Mouse (Mus musculus): ENCODE results near the gene Traf3ip2. TPM values are rescaled to one million over a fixed set of nuclear protein-coding genes. Genes with fewer than 3 reads are reported as not detected.

The Traf3ip2 gene
- polyA plus RNA-seq, 1 experiment from 2014 or later, result 9.4 TPM

- H3K4me2 ChIP-seq (ENCODE audit: low read depth), result no peak overlapping the region
- DNase-seq (ENCODE audit: low spot score) (no peak), ATAC-seq (ENCODE audit: insufficient read depth, low FRiP score, low TSS enrichment) (no peak)
- no peaks in the 10 kb centered on the region for H3K36me3 ChIP-seq (ENCODE audit: control insufficient read depth, insufficient read depth, low read length)
- no peaks in the 10 kb centered on the region for H3K27me3 ChIP-seq (ENCODE audit: control insufficient read depth, insufficient read depth, low read length)
- no peak overlapping the region for H3K9ac ChIP-seq (ENCODE audit: low read length)
- H3K27ac ChIP-seq (ENCODE audit: low read depth, low read length), result no peak overlapping the region
- 90% methylated on average over 3 of the region's 3 CpGs for WGBS
- H3K4me3 ChIP-seq (ENCODE audit: low read depth, low read length), result no peak overlapping the region
- H3K4me1 ChIP-seq (ENCODE audit: control insufficient read depth, insufficient read depth, low read length), result peaks cover 3% of the 10 kb centered on the region; the same call in 1 of the 2 replicates
- H3K9me3 ChIP-seq (ENCODE audit: control insufficient read depth, low read length), result 0 out of 2 replicates have a peak, but pooled peaks cover 6% of the 10 kb centered on the region
These were observed 16.9 kb upstream of the Traf3ip2 start for GRCm38 (mm10) chr10:39595862-39596261.

DNA sequence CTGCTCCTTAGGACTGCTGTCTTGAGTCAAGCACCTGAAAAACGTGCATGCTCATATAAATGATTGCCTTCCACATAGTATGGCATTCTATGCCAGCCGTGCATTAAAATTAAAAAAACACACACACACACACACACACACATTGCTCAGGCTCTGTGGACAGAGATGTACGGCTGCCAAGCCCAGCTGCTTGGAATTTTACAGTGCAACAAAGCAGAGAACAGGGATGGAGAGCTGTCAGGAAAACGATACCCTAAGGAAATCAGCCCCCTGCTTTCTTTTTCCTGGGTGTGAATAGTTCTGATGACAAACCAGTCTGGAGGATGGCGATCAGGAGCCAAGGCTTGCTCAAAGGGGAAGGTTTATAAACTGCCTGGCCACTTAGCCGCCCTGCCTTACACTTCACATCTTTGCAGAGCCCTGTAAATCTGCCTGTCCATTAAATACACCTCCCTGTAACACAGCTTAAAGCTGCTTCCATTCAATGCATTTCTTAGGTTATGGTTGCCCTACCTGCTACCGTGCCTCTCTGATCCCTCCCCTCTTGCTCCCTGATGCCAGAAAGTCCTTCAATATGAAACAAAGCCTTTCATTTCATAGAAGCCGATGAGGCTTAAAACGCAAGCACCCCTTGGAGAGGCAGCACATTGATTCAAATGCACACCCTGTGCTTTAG is 15.5 kb upstream of the Traf3ip2 start:
- ATAC-seq (ENCODE audit: insufficient read depth, low FRiP score, low TSS enrichment), result no peak
- Histone ChIP-seq H3K27me3 (ENCODE audit: control insufficient read depth, insufficient read depth, low read length) (no peaks in the 10 kb centered on the region), H3K36me3 (ENCODE audit: control insufficient read depth, insufficient read depth, low read length) (no peaks in the 10 kb centered on the region), H3K9me3 (ENCODE audit: control insufficient read depth, low read length) (0 out of 2 replicates have a peak, but pooled peaks cover 6% of the 10 kb centered on the region), H3K27ac (ENCODE audit: low read depth, low read length) (no peak overlapping the region), H3K4me1 (ENCODE audit: control insufficient read depth, insufficient read depth, low read length) (peaks cover 3% of the 10 kb centered on the region; the same call in 1 of the 2 replicates), H3K4me3 (ENCODE audit: low read depth, low read length) (no peak overlapping the region), H3K9ac (ENCODE audit: low read length) (no peak overlapping the region; the same call in 1 of the 2 replicates), H3K4me2 (ENCODE audit: low read depth) (no peak overlapping the region)
- DNase-seq (ENCODE audit: low spot score), result no peak
- 44% methylated on average over 9 of the region's 9 CpGs for WGBS

- no peak for DNase-seq (ENCODE audit: low spot score)
- WGBS, result 63% methylated on average over 3 of the region's 3 CpGs
- ATAC-seq (ENCODE audit: insufficient read depth, low FRiP score, low TSS enrichment), result no peak
- no peak overlapping the region for H3K4me3 ChIP-seq (ENCODE audit: low read depth, low read length)
- peaks cover 3% of the 10 kb centered on the region; the same call in 1 of the 2 replicates for H3K4me1 ChIP-seq (ENCODE audit: control insufficient read depth, insufficient read depth, low read length)
- no peak overlapping the region for H3K4me2 ChIP-seq (ENCODE audit: low read depth)
- H3K27me3 ChIP-seq (ENCODE audit: control insufficient read depth, insufficient read depth, low read length), result no peaks in the 10 kb centered on the region
- no peak overlapping the region; the same call in 1 of the 2 replicates for H3K9ac ChIP-seq (ENCODE audit: low read length)
- H3K9me3 ChIP-seq (ENCODE audit: control insufficient read depth, low read length), result 0 out of 2 replicates have a peak, but pooled peaks cover 6% of the 10 kb centered on the region
- no peak overlapping the region for H3K27ac ChIP-seq (ENCODE audit: low read depth, low read length)
- no peaks in the 10 kb centered on the region for H3K36me3 ChIP-seq (ENCODE audit: control insufficient read depth, insufficient read depth, low read length)
These were observed 14.9 kb upstream of the Traf3ip2 start for GRCm38 (mm10) chr10:39597792-39598183.

GRCm38 (mm10) chr10:39599601-39600000 is 13.1 kb upstream of the Traf3ip2 start:
- H3K4me1 ChIP-seq (ENCODE audit: control insufficient read depth, insufficient read depth, low read length), result peaks cover 3% of the 10 kb centered on the region; the same call in 1 of the 2 replicates
- WGBS, result 89% methylated on average over 4 of the region's 4 CpGs
- no peak overlapping the region for H3K4me2 ChIP-seq (ENCODE audit: low read depth)

DNA sequence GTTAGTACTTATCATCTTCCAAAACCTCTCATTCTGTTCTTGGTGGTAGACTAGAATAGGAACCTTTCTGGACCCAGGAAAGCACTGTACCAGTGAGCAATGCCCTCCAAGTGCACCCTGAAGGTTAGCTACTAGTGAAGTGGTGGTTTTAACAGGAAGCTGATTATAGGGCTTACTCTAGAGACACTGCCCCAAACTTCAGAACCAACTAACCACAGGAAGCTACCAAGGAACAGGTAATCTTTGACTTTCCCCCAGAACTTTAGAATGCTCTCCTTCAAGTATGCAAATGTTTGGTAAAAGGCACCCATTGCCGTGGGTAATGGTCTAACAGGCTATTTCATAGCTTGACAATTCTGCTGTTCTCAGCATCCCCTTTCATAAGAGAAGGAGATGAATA is 12.6 kb upstream of the Traf3ip2 start:
- Histone ChIP-seq H3K36me3 (ENCODE audit: control insufficient read depth, insufficient read depth, low read length) (no peaks in the 10 kb centered on the region), H3K4me1 (ENCODE audit: control insufficient read depth, insufficient read depth, low read length) (peaks cover 3% of the 10 kb centered on the region; the same call in 1 of the 2 replicates), H3K9me3 (ENCODE audit: control insufficient read depth, low read length) (no peaks in the 10 kb centered on the region), H3K9ac (ENCODE audit: low read length) (no peak overlapping the region), H3K4me3 (ENCODE audit: low read depth, low read length) (no peak overlapping the region), H3K4me2 (ENCODE audit: low read depth) (no peak overlapping the region), H3K27me3 (ENCODE audit: control insufficient read depth, insufficient read depth, low read length) (no peaks in the 10 kb centered on the region), H3K27ac (ENCODE audit: low read depth, low read length) (no peak overlapping the region)
- DNase-seq (ENCODE audit: low spot score) (no peak), ATAC-seq (ENCODE audit: insufficient read depth, low FRiP score, low TSS enrichment) (no peak)
- 67% methylated on average over 1 of the region's 1 CpGs for WGBS

More at GRCm38 (mm10) chr10:39599601-39600000, 13.1 kb upstream of the Traf3ip2 start:
- Histone ChIP-seq H3K9me3 (ENCODE audit: control insufficient read depth, low read length) (no peaks in the 10 kb centered on the region), H3K27me3 (ENCODE audit: control insufficient read depth, insufficient read depth, low read length) (no peaks in the 10 kb centered on the region), H3K4me3 (ENCODE audit: low read depth, low read length) (no peak overlapping the region), H3K27ac (ENCODE audit: low read depth, low read length) (no peak overlapping the region), H3K36me3 (ENCODE audit: control insufficient read depth, insufficient read depth, low read length) (no peaks in the 10 kb centered on the region), H3K9ac (ENCODE audit: low read length) (no peak overlapping the region)
- ATAC-seq (ENCODE audit: insufficient read depth, low FRiP score, low TSS enrichment), result no peak
- no peak for DNase-seq (ENCODE audit: low spot score)

GRCm38 (mm10) chr10:39601068-39601467 is 11.7 kb upstream of the Traf3ip2 start:
- Histone ChIP-seq H3K27ac (ENCODE audit: low read depth, low read length) (no peak overlapping the region), H3K27me3 (ENCODE audit: control insufficient read depth, insufficient read depth, low read length) (no peaks in the 10 kb centered on the region), H3K4me2 (ENCODE audit: low read depth) (no peak overlapping the region), H3K9me3 (ENCODE audit: control insufficient read depth, low read length) (no peaks in the 10 kb centered on the region), H3K4me1 (ENCODE audit: control insufficient read depth, insufficient read depth, low read length) (peaks cover 3% of the 10 kb centered on the region; the same call in 1 of the 2 replicates), H3K36me3 (ENCODE audit: control insufficient read depth, insufficient read depth, low read length) (no peaks in the 10 kb centered on the region), H3K9ac (ENCODE audit: low read length) (no peak overlapping the region), H3K4me3 (ENCODE audit: low read depth, low read length) (no peak overlapping the region)
- WGBS, result 88% methylated on average over 5 of the region's 5 CpGs
- ATAC-seq (ENCODE audit: insufficient read depth, low FRiP score, low TSS enrichment) (no peak), DNase-seq (ENCODE audit: low spot score) (no peak)

DNA sequence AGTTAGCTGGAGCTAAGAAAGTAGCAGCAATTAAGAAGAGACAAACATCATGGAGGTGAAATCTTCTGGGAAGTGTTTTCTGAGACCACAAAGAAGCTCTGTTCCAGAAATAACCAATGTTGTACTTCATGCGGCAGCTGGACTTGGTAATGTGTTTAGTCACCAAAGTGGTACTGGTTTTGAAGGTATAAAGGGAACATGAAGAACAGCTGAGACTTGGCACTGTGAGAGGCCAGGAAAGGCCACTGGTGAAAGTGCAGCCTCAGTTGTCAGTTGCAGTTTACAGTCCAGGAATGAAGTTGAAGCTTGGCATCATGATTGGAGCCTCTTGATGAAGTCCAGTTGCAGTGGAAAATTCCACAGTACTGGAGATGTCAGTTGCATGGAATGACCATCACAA is 6.3 kb upstream of the Traf3ip2 start:
- no peaks in the 10 kb centered on the region for H3K4me1 ChIP-seq (ENCODE audit: control insufficient read depth, insufficient read depth, low read length)
- no peak for ATAC-seq (ENCODE audit: insufficient read depth, low FRiP score, low TSS enrichment)
- DNase-seq (ENCODE audit: low spot score), result no peak
- WGBS, result 94% methylated on average over 1 of the region's 1 CpGs
- no peak overlapping the region for H3K4me3 ChIP-seq (ENCODE audit: low read depth, low read length)
- no peak overlapping the region for H3K4me2 ChIP-seq (ENCODE audit: low read depth)
- no peak overlapping the region for H3K27ac ChIP-seq (ENCODE audit: low read depth, low read length)
- H3K9me3 ChIP-seq (ENCODE audit: control insufficient read depth, low read length), result no peaks in the 10 kb centered on the region
- no peak overlapping the region for H3K9ac ChIP-seq (ENCODE audit: low read length)
- H3K27me3 ChIP-seq (ENCODE audit: control insufficient read depth, insufficient read depth, low read length), result no peaks in the 10 kb centered on the region
- no peaks in the 10 kb centered on the region for H3K36me3 ChIP-seq (ENCODE audit: control insufficient read depth, insufficient read depth, low read length)

DNA sequence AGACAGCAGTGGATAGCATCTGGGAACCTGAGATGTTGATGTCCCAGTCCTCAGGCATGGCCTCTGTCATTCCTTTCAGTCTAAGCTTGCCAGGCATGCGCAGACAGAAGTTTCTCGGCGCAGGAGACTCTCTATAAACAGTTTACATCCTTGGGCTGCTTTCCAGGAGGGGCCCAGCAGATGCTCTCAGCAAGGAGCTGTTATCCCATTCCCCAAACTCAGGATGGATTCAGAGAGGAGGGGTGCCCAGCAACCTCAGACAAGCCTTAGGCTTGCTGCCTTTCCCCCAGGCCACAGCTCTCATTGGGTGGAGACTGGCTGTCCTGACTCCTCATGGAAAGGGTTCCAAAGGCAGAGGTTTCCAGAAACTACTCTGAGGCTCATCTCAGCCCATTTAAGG is 1.5 kb upstream of the Traf3ip2 start:
- H3K36me3 ChIP-seq (ENCODE audit: control insufficient read depth, insufficient read depth, low read length), result no peaks in the 10 kb centered on the region
- no peaks in the 10 kb centered on the region for H3K27me3 ChIP-seq (ENCODE audit: control insufficient read depth, insufficient read depth, low read length)
- H3K4me3 ChIP-seq (ENCODE audit: low read depth, low read length), result no peak overlapping the region
- no peak overlapping the region for H3K9ac ChIP-seq (ENCODE audit: low read length)
- no peak for DNase-seq (ENCODE audit: low spot score)
- H3K4me1 ChIP-seq (ENCODE audit: control insufficient read depth, insufficient read depth, low read length), result 0 out of 2 replicates have a peak, but pooled peaks cover 2% of the 10 kb centered on the region
- WGBS, result 65% methylated on average over 3 of the region's 3 CpGs
- H3K9me3 ChIP-seq (ENCODE audit: control insufficient read depth, low read length), result no peaks in the 10 kb centered on the region
- ATAC-seq (ENCODE audit: insufficient read depth, low FRiP score, low TSS enrichment), result no peak
- H3K27ac ChIP-seq (ENCODE audit: low read depth, low read length), result no peak overlapping the region
- no peak overlapping the region for H3K4me2 ChIP-seq (ENCODE audit: low read depth)

DNA sequence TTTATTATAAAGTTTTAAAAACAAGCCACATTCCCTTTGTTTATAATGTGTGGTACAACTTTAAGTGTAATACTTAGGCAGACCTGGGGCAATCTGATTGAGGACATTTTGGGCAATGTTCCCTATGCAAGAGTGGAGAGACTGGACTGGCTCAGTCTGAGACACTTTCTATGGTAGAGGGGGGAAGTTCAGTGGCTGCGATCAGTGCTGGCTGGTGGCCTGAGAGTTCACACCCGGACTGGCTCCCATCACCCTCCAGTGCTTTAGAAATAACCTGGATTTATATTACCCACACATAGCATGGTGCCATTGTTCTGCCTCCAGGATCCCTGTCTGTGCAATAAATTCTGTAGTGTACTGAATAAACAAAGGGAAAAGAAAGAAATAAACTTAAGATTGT is 603 bp upstream of the Traf3ip2 start:
- DNase-seq (ENCODE audit: low spot score) (no peak), ATAC-seq (ENCODE audit: insufficient read depth, low FRiP score, low TSS enrichment) (peak; percentile 60; the same call in 1 of the 2 replicates)
- H3K9ac ChIP-seq (ENCODE audit: low read length), result no peak overlapping the region
- 47% methylated on average over 2 of the region's 2 CpGs for WGBS
- H3K9me3 ChIP-seq (ENCODE audit: control insufficient read depth, low read length), result no peaks in the 10 kb centered on the region
- H3K27ac ChIP-seq (ENCODE audit: low read depth, low read length), result no peak overlapping the region
- no peak overlapping the region for H3K4me3 ChIP-seq (ENCODE audit: low read depth, low read length)
- H3K4me2 ChIP-seq (ENCODE audit: low read depth), result no peak overlapping the region
- no peaks in the 10 kb centered on the region for H3K27me3 ChIP-seq (ENCODE audit: control insufficient read depth, insufficient read depth, low read length)
- no peaks in the 10 kb centered on the region for H3K36me3 ChIP-seq (ENCODE audit: control insufficient read depth, insufficient read depth, low read length)
- H3K4me1 ChIP-seq (ENCODE audit: control insufficient read depth, insufficient read depth, low read length), result 0 out of 2 replicates have a peak, but pooled peaks cover 2% of the 10 kb centered on the region
